Mouse (Mus musculus) intestine, embryonic 15.5 days (tissue): ENCODE measurements around the gene Bean1. TPM values are rescaled to one million over a fixed set of nuclear protein-coding genes. Genes with fewer than 3 reads are reported as not detected.

Experiments used
- ATAC-seq: fragments of 200-750 bp; cut with Nextera tagmentation; 2 replicates; pipeline ENCODE4 v1.8.0; 2017; ENCODE audit warnings: moderate TSS enrichment, moderate library complexity
- H3K27ac ChIP-seq: fragments of 300-500 bp; sonication (generic); 2 replicates; pipeline ENCODE4 v1.5.1; 2015; ENCODE audit warnings: mild to moderate bottlenecking, inconsistent platforms
- H3K27me3 ChIP-seq: fragments of 300-500 bp; sonication (generic); replicated peaks from 2 replicates; pipeline ENCODE4 v1.6.1; 2015; ENCODE audit warnings: inconsistent platforms
- H3K36me3 ChIP-seq: fragments of 300-500 bp; sonication (generic); 2 replicates; pipeline ENCODE4 v1.6.1; 2015; ENCODE audit warnings: inconsistent platforms
- H3K4me1 ChIP-seq: fragments of 300-500 bp; sonication (generic); replicated peaks from 2 replicates; pipeline ENCODE4 v1.6.1; 2015; ENCODE audit warnings: inconsistent platforms
- H3K4me2 ChIP-seq: fragments of 300-500 bp; sonication (generic); replicated peaks from 2 replicates; pipeline ENCODE4 v1.6.1; 2015; ENCODE audit warnings: mild to moderate bottlenecking, inconsistent platforms
- H3K4me3 ChIP-seq: fragments of 300-500 bp; sonication (generic); replicated peaks from 2 replicates; pipeline ENCODE4 v1.5.1; 2015; ENCODE audit warnings: inconsistent platforms
- H3K9ac ChIP-seq: fragments of 300-500 bp; sonication (generic); 2 replicates; pipeline ENCODE4 v1.6.1; 2015; ENCODE audit warnings: inconsistent platforms
- H3K9me3 ChIP-seq: fragments of 300-500 bp; sonication (generic); 2 replicates; pipeline ENCODE4 v1.6.1; 2016; ENCODE audit warnings: inconsistent platforms
- WGBS: fragments of 180-500 bp; shearing (Covaris S2); methylation state at CpG from one replicate; pipeline ENCODE4 v1.1.7; 2015; 5-methylcytosine and 5-hydroxymethylcytosine counted together
- polyA plus RNA-seq: library from polyadenylated mRNA; unstranded; fragments of >200 nt; fragmentation: Nextera tagmentation; extraction: Ambion mirVana; gene quantifications from 2 replicates; pipeline ENCODE4 v1.2.1, GENCODE M21; 2015

The Bean1 gene
- polyA plus RNA-seq, 1 experiment from 2014 or later = 1.3 TPM

GRCm38 (mm10) chr8:104177054-104177453 lies 6.8 kb downstream of the Bean1 start:
- Histone ChIP-seq H3K9me3 (no peaks in the 10 kb centered on the region), H3K36me3 (no peaks in the 10 kb centered on the region), H3K4me1 (no peaks in the 10 kb centered on the region), H3K9ac (no peak overlapping the region), H3K27ac (no peak overlapping the region), H3K4me2 (no peak overlapping the region), H3K4me3 (no peak overlapping the region), H3K27me3 (peaks cover 15% of the 10 kb centered on the region)
- 81% methylated on average over 4 of the region's 4 CpGs for WGBS
- no peak for ATAC-seq

- Histone ChIP-seq H3K4me1 (no peaks in the 10 kb centered on the region), H3K36me3 (no peaks in the 10 kb centered on the region), H3K9ac (no peak overlapping the region), H3K4me2 (no peak overlapping the region), H3K4me3 (no peak overlapping the region), H3K9me3 (no peaks in the 10 kb centered on the region), H3K27me3 (no peaks in the 10 kb centered on the region), H3K27ac (no peak overlapping the region)
- 31% methylated on average over 6 of the region's 6 CpGs for WGBS
- ATAC-seq = no peak
These were observed 14.7 kb downstream of the Bean1 start for GRCm38 (mm10) chr8:104184905-104185304.

GRCm38 (mm10) chr8:104186827-104187226 lies 16.6 kb downstream of the Bean1 start:
- H3K4me2 ChIP-seq = no peak overlapping the region
- WGBS = 81% methylated on average over 4 of the region's 4 CpGs
- H3K9me3 ChIP-seq = no peaks in the 10 kb centered on the region
- no peaks in the 10 kb centered on the region for H3K36me3 ChIP-seq
- H3K27me3 ChIP-seq = no peaks in the 10 kb centered on the region
- H3K27ac ChIP-seq = no peak overlapping the region
- 0 out of 2 replicates have a peak, but pooled peaks cover 4% of the 10 kb centered on the region for H3K4me1 ChIP-seq
- no peak overlapping the region for H3K9ac ChIP-seq
- no peak overlapping the region for H3K4me3 ChIP-seq
- no peak for ATAC-seq

GRCm38 (mm10) chr8:104187622-104188021 lies 17.4 kb downstream of the Bean1 start:
- no peak for ATAC-seq
- WGBS = 88% methylated on average over 6 of the region's 6 CpGs
- no peak overlapping the region for H3K9ac ChIP-seq

GRCm38 (mm10) chr8:104188459-104188858 lies 18.2 kb downstream of the Bean1 start:
- Histone ChIP-seq H3K9ac (no peak overlapping the region), H3K4me3 (no peak overlapping the region), H3K4me1 (0 out of 2 replicates have a peak, but pooled peaks cover 4% of the 10 kb centered on the region), H3K36me3 (no peaks in the 10 kb centered on the region), H3K4me2 (no peak overlapping the region), H3K27me3 (no peaks in the 10 kb centered on the region), H3K27ac (no peak overlapping the region), H3K9me3 (no peaks in the 10 kb centered on the region)
- 53% methylated on average over 5 of the region's 5 CpGs for WGBS
- ATAC-seq = no peak

More at GRCm38 (mm10) chr8:104187622-104188021, 17.4 kb downstream of the Bean1 start:
- no peaks in the 10 kb centered on the region for H3K27me3 ChIP-seq
- 0 out of 2 replicates have a peak, but pooled peaks cover 4% of the 10 kb centered on the region for H3K4me1 ChIP-seq
- H3K36me3 ChIP-seq = no peaks in the 10 kb centered on the region
- H3K27ac ChIP-seq = no peak overlapping the region
- H3K9me3 ChIP-seq = no peaks in the 10 kb centered on the region
- no peak overlapping the region for H3K4me2 ChIP-seq
- H3K4me3 ChIP-seq = no peak overlapping the region

- Histone ChIP-seq H3K27me3 (no peaks in the 10 kb centered on the region), H3K36me3 (no peaks in the 10 kb centered on the region), H3K27ac (peak overlapping the region; percentile 17; the same call in 1 of the 2 replicates), H3K4me2 (0 out of 2 replicates have a peak overlapping the region, but pooled peaks have one; percentile 26), H3K9ac (no peak overlapping the region), H3K4me3 (no peak overlapping the region), H3K4me1 (0 out of 2 replicates have a peak, but pooled peaks cover 4% of the 10 kb centered on the region), H3K9me3 (no peaks in the 10 kb centered on the region)
- WGBS = 59% methylated on average over 6 of the region's 6 CpGs
- no peak for ATAC-seq
These were observed 20.7 kb downstream of the Bean1 start for GRCm38 (mm10) chr8:104190777-104191468.

- H3K36me3 ChIP-seq = no peaks in the 10 kb centered on the region
- 0 out of 2 replicates have a peak, but pooled peaks cover 4% of the 10 kb centered on the region for H3K4me1 ChIP-seq
- WGBS = 17% methylated on average over 11 of the region's 11 CpGs
- no peaks in the 10 kb centered on the region for H3K27me3 ChIP-seq
- H3K27ac ChIP-seq = peak overlapping the region; percentile 17; the same call in 1 of the 2 replicates
- peak; percentile 87 for ATAC-seq
- no peak overlapping the region for H3K4me3 ChIP-seq
- no peak overlapping the region for H3K9ac ChIP-seq
- H3K9me3 ChIP-seq = no peaks in the 10 kb centered on the region
- H3K4me2 ChIP-seq = peak overlapping the region; percentile 26; the same call in 1 of the 2 replicates
These were observed 21.3 kb downstream of the Bean1 start for GRCm38 (mm10) chr8:104191496-104191895.

- no peak overlapping the region for H3K27ac ChIP-seq
- H3K36me3 ChIP-seq = no peaks in the 10 kb centered on the region
- H3K4me3 ChIP-seq = no peak overlapping the region
- no peak overlapping the region for H3K9ac ChIP-seq
- WGBS = 62% methylated on average over 5 of the region's 5 CpGs
- no peak for ATAC-seq
- H3K9me3 ChIP-seq = no peaks in the 10 kb centered on the region
- no peak overlapping the region for H3K4me2 ChIP-seq
- no peaks in the 10 kb centered on the region for H3K4me1 ChIP-seq
- no peaks in the 10 kb centered on the region for H3K27me3 ChIP-seq
These were observed 29.6 kb downstream of the Bean1 start for GRCm38 (mm10) chr8:104199802-104200201.

GRCm38 (mm10) chr8:104201622-104202021 lies 31.4 kb downstream of the Bean1 start:
- Histone ChIP-seq H3K4me2 (no peak overlapping the region), H3K4me3 (no peak overlapping the region), H3K27me3 (no peaks in the 10 kb centered on the region), H3K27ac (no peak overlapping the region), H3K9ac (no peak overlapping the region), H3K36me3 (no peaks in the 10 kb centered on the region), H3K9me3 (no peaks in the 10 kb centered on the region), H3K4me1 (no peaks in the 10 kb centered on the region)
- WGBS = 81% methylated on average over 3 of the region's 3 CpGs
- ATAC-seq = no peak

GRCm38 (mm10) chr8:104202320-104202719 lies 32.1 kb downstream of the Bean1 start:
- Histone ChIP-seq H3K27ac (no peak overlapping the region), H3K36me3 (no peaks in the 10 kb centered on the region), H3K9ac (no peak overlapping the region), H3K4me1 (no peaks in the 10 kb centered on the region), H3K27me3 (no peaks in the 10 kb centered on the region), H3K4me2 (no peak overlapping the region), H3K9me3 (no peaks in the 10 kb centered on the region), H3K4me3 (no peak overlapping the region)
- 85% methylated on average over 4 of the region's 4 CpGs for WGBS
- no peak for ATAC-seq

- H3K27me3 ChIP-seq = no peaks in the 10 kb centered on the region
- H3K4me2 ChIP-seq = no peak overlapping the region
- no peaks in the 10 kb centered on the region for H3K36me3 ChIP-seq
- H3K4me3 ChIP-seq = no peak overlapping the region
- 56% methylated on average over 3 of the region's 3 CpGs for WGBS
- ATAC-seq = no peak
- H3K9me3 ChIP-seq = no peaks in the 10 kb centered on the region
- no peaks in the 10 kb centered on the region for H3K4me1 ChIP-seq
- H3K9ac ChIP-seq = no peak overlapping the region
- no peak overlapping the region for H3K27ac ChIP-seq
These were observed 35.0 kb downstream of the Bean1 start for GRCm38 (mm10) chr8:104205292-104205691.

GRCm38 (mm10) chr8:104217601-104218000 lies 47.4 kb downstream of the Bean1 start:
- H3K4me1 ChIP-seq = no peaks in the 10 kb centered on the region
- H3K9me3 ChIP-seq = no peaks in the 10 kb centered on the region
- H3K4me3 ChIP-seq = no peak overlapping the region
- no peak for ATAC-seq
- no peaks in the 10 kb centered on the region for H3K27me3 ChIP-seq
- H3K9ac ChIP-seq = no peak overlapping the region
- no peaks in the 10 kb centered on the region for H3K36me3 ChIP-seq
- 89% methylated on average over 5 of the region's 5 CpGs for WGBS
- no peak overlapping the region for H3K27ac ChIP-seq
- H3K4me2 ChIP-seq = no peak overlapping the region

- H3K9ac ChIP-seq = no peak overlapping the region
- no peak overlapping the region for H3K4me2 ChIP-seq
- ATAC-seq = no peak
- H3K4me1 ChIP-seq = no peaks in the 10 kb centered on the region
- H3K36me3 ChIP-seq = no peaks in the 10 kb centered on the region
- no peak overlapping the region for H3K27ac ChIP-seq
- H3K27me3 ChIP-seq = no peaks in the 10 kb centered on the region
- H3K9me3 ChIP-seq = no peaks in the 10 kb centered on the region
- H3K4me3 ChIP-seq = no peak overlapping the region
- WGBS = 26% methylated on average over 11 of the region's 11 CpGs
These were observed 48.8 kb downstream of the Bean1 start for GRCm38 (mm10) chr8:104219079-104219478.
